Mouse (Mus musculus): ENCODE measurements around the gene 2900026A02Rik.

The 2900026A02Rik gene

GRCm38 (mm10) chr5:113210314-113210713 is 10.7 kb downstream of the 2900026A02Rik start:
- DNase-seq, result no peak

GRCm38 (mm10) chr5:113209898-113210297 is 11.1 kb downstream of the 2900026A02Rik start:
- no peak for DNase-seq

GRCm38 (mm10) chr5:113209401-113209750 is 11.7 kb downstream of the 2900026A02Rik start:
- DNase-seq, result no peak

- DNase-seq, result no peak
Measured at GRCm38 (mm10) chr5:113208622-113209400, 12.2 kb downstream of the 2900026A02Rik start.

- no peak for DNase-seq
Measured at GRCm38 (mm10) chr5:113208048-113208447, 13.0 kb downstream of the 2900026A02Rik start.

- no peak for DNase-seq
Measured at GRCm38 (mm10) chr5:113206670-113207352, 14.2 kb downstream of the 2900026A02Rik start.

GRCm38 (mm10) chr5:113204193-113204592 is 16.8 kb downstream of the 2900026A02Rik start:
- DNase-seq, result no peak

- no peak for DNase-seq
Measured at GRCm38 (mm10) chr5:113199772-113200134, 21.3 kb downstream of the 2900026A02Rik start.

- DNase-seq, result no peak
Measured at GRCm38 (mm10) chr5:113199126-113199771, 21.8 kb downstream of the 2900026A02Rik start.

GRCm38 (mm10) chr5:113196916-113197794 is 23.9 kb downstream of the 2900026A02Rik start:
- no peak for DNase-seq

- no peak for DNase-seq
Measured at GRCm38 (mm10) chr5:113195907-113196306, 25.1 kb downstream of the 2900026A02Rik start.

GRCm38 (mm10) chr5:113195451-113195850 is 25.6 kb downstream of the 2900026A02Rik start:
- DNase-seq, result no peak

GRCm38 (mm10) chr5:113193762-113194161 is 27.3 kb downstream of the 2900026A02Rik start:
- no peak for DNase-seq

GRCm38 (mm10) chr5:113191901-113192300 is 29.1 kb downstream of the 2900026A02Rik start:
- DNase-seq, result no peak

- no peak for DNase-seq
Measured at GRCm38 (mm10) chr5:113190558-113190957, 30.5 kb downstream of the 2900026A02Rik start.

- DNase-seq, result no peak
Measured at GRCm38 (mm10) chr5:113181441-113181840, 39.6 kb downstream of the 2900026A02Rik start.

GRCm38 (mm10) chr5:113180755-113181154 is 40.3 kb downstream of the 2900026A02Rik start:
- no peak for DNase-seq

GRCm38 (mm10) chr5:113179843-113180682 is 41.0 kb downstream of the 2900026A02Rik start:
- DNase-seq, result peak; percentile 68

GRCm38 (mm10) chr5:113179451-113179842 is 41.6 kb downstream of the 2900026A02Rik start:
- DNase-seq, result no peak

- DNase-seq, result no peak
Measured at GRCm38 (mm10) chr5:113175976-113176375, 45.1 kb downstream of the 2900026A02Rik start.

- peak; percentile 42 for DNase-seq
Measured at GRCm38 (mm10) chr5:113174916-113175692, 45.9 kb downstream of the 2900026A02Rik start.
